Mouse (Mus musculus): ENCODE data around the gene Ltbr.

GRCm38 (mm10) chr6:125342198-125342597 lies 28.5 kb upstream of the Ltbr start:
- TF ChIP-seq CTCF (IDR thresholded peaks at IDR 0.05; ENCODE audit: insufficient read depth, low read depth, low read length) = no peak
- TF ChIP-seq POLR2A (IDR thresholded peaks at IDR 0.05; ENCODE audit: insufficient read depth, low read depth, low read length) = no peak
